Mouse (Mus musculus) heart, postnatal 0 days (tissue): ENCODE measurements around the gene Trpc5os. TPM values are rescaled to one million over a fixed set of nuclear protein-coding genes. Genes with fewer than 3 reads are reported as not detected.

Experiments
- ATAC-seq: fragments of 200-750 bp; cut with Nextera tagmentation; 2 replicates; pipeline ENCODE4 v1.8.0; 2017; ENCODE audit warnings: low read depth, moderate number of reproducible peaks, moderate library complexity; ENCODE audit not compliant: insufficient read depth
- DNase-seq: peaks from one replicate; pipeline ENCODE4 v3.0.0-alpha.2; 2016; ENCODE audit warnings: low spot score
- H3K27ac ChIP-seq: fragments of 300-500 bp; sonication (generic); 2 replicates; pipeline ENCODE4 v1.5.1; 2014; ENCODE audit warnings: low read depth, mild to moderate bottlenecking
- H3K27me3 ChIP-seq: fragments of 300-500 bp; sonication (generic); 2 replicates; pipeline ENCODE4 v1.6.1; 2014; ENCODE audit warnings: low read length, mixed read lengths; ENCODE audit not compliant: control insufficient read depth, insufficient read depth
- H3K36me3 ChIP-seq: fragments of 300-500 bp; sonication (generic); replicated peaks from 2 replicates; pipeline ENCODE4 v1.6.1; 2014; ENCODE audit warnings: low read length, mixed read lengths; ENCODE audit not compliant: control insufficient read depth, insufficient read depth
- H3K4me1 ChIP-seq: fragments of 300-500 bp; sonication (generic); 2 replicates; pipeline ENCODE4 v1.6.1; 2014; ENCODE audit warnings: antibody characterized with exemption; ENCODE audit not compliant: control insufficient read depth, insufficient read depth
- H3K4me2 ChIP-seq: fragments of 300-500 bp; sonication (generic); 2 replicates; pipeline ENCODE4 v1.6.1; 2014; ENCODE audit warnings: low read depth, mild to moderate bottlenecking, low read length, moderate library complexity
- H3K4me3 ChIP-seq: fragments of 300-500 bp; sonication (generic); 2 replicates; pipeline ENCODE4 v1.5.1; 2014; ENCODE audit warnings: low read depth, low read length
- H3K9ac ChIP-seq: fragments of 300-500 bp; sonication (generic); replicated peaks from 2 replicates; pipeline ENCODE4 v1.6.1; 2014; ENCODE audit warnings: low read depth, low read length, mixed read lengths
- H3K9me3 ChIP-seq: fragments of 300-500 bp; sonication (generic); replicated peaks from 2 replicates; pipeline ENCODE4 v1.6.1; 2016; ENCODE audit warnings: low read length; ENCODE audit not compliant: control insufficient read depth
- CTCF ChIP-seq: IDR thresholded peaks from 2 replicates; pipeline ENCODE4 v1.5.1; 2016; ENCODE audit warnings: antibody characterized with exemption, control low read depth, low read depth
- EP300 ChIP-seq: IDR thresholded peaks from 2 replicates; pipeline ENCODE4 v1.6.1; 2016; ENCODE audit warnings: antibody characterized with exemption, low read depth
- WGBS: fragments of 180-500 bp; shearing (Covaris S2); extraction: QIAGEN DNeasy Blood & Tissue Kit; methylation state at CpG from one replicate; pipeline ENCODE4 v1.1.7; 2014; 5-methylcytosine and 5-hydroxymethylcytosine counted together
- polyA plus RNA-seq: library from polyadenylated mRNA; unstranded; fragments of >200 nt; fragmentation: Nextera tagmentation; extraction: Ambion mirVana; gene quantifications from 2 replicates; pipeline ENCODE4 v1.2.1, GENCODE M21; 2015
- total RNA-seq: library from RNA; depleted of rRNA; stranded (reverse); fragments of >200 nt; gene quantifications from 2 replicates; pipeline ENCODE4 v1.2.3, GENCODE M21; 2014; ENCODE audit warnings: low replicate concordance; rRNA removed

Gene Trpc5os
- total and polyA plus RNA-seq, 2 experiments from 2014 or later, result 0.03 TPM; not detected in 1

DNA sequence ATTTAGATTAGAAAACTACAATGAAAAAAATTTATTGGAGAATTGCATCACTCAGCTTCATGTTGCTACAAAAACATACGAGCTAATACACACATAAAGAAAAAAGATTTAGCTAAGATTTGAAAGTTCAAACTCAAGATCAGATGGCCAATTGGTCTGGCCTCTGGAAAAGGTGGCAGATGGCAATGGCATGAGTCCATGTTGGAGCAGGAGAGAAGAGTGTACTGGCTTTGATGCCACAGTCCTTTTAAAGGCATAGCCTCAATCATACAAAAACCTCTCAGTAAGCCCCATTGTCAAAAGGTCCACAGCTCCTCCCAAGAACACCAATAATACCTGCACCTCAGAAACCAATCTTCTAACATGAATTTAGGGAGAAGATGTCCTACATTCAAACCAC lies 35.0 kb downstream of the Trpc5os start:
- 68% methylated on average over 1 of the region's 1 CpGs for WGBS
- Histone ChIP-seq H3K36me3 (no peaks in the 10 kb centered on the region), H3K4me2 (no peak overlapping the region), H3K9me3 (no peaks in the 10 kb centered on the region), H3K4me3 (no peak overlapping the region), H3K27me3 (no peaks in the 10 kb centered on the region), H3K9ac (no peak overlapping the region), H3K4me1 (no peaks in the 10 kb centered on the region), H3K27ac (no peak overlapping the region)
- no peak for TF ChIP-seq CTCF
- no peak for TF ChIP-seq EP300
- ATAC-seq (no peak), DNase-seq (no peak)

- Histone ChIP-seq H3K36me3 (no peaks in the 10 kb centered on the region), H3K9me3 (no peaks in the 10 kb centered on the region), H3K27ac (no peak overlapping the region), H3K4me1 (no peaks in the 10 kb centered on the region), H3K4me2 (no peak overlapping the region), H3K4me3 (no peak overlapping the region), H3K9ac (no peak overlapping the region), H3K27me3 (no peaks in the 10 kb centered on the region)
- no peak for TF ChIP-seq EP300
- no peak for TF ChIP-seq CTCF
- 73% methylated on average over 5 of the region's 5 CpGs for WGBS
- ATAC-seq, result no peak
- no peak for DNase-seq
Measured at GRCm38 (mm10) chrX:144523239-144523638, 66.9 kb downstream of the Trpc5os start.

DNA sequence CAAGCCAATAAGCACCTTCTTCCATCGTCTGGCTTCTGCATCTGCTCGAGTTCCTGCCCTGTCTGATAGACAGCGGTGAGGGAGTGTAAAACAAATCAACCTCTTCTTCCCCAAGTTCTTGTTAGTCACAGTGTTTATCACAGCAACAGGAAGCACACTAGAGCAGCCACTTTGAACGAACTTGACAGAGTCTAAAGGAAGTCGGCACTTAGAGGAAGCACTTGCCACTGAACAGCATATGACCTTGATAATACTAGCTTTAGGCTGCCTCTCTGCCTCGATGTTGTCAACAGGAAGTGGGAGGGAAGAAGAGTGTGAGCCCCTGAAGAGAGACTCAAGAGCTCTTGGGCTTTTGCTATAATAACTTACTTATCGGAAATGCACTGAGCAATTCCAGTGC lies 69.7 kb downstream of the Trpc5os start:
- TF ChIP-seq CTCF, result no peak
- no peak for TF ChIP-seq EP300
- peak overlapping the region; percentile 30; the same call in 1 of the 2 replicates for H3K27ac ChIP-seq
- no peak overlapping the region for H3K9ac ChIP-seq
- ATAC-seq (no peak), DNase-seq (no peak)
- H3K4me1 ChIP-seq, result no peaks in the 10 kb centered on the region
- WGBS, result 36% methylated on average over 7 of the region's 7 CpGs
- H3K9me3 ChIP-seq, result no peaks in the 10 kb centered on the region
- no peak overlapping the region for H3K4me3 ChIP-seq
- no peaks in the 10 kb centered on the region for H3K36me3 ChIP-seq
- H3K27me3 ChIP-seq, result no peaks in the 10 kb centered on the region
- no peak overlapping the region for H3K4me2 ChIP-seq

Other genes with a start within 250 kb of the Trpc5os start
- 3.7 and 8.4 TPM in 2 replicates for gene Alg13, start 138.8 kb upstream of the Trpc5os start, total RNA-seq
- 7.0 and 7.8 TPM in 2 replicates for gene Alg13, start 138.8 kb upstream of the Trpc5os start, polyA plus RNA-seq
- gene Trpc5, start 231.6 kb downstream of the Trpc5os start, total RNA-seq, result 0.11 TPM in 1 of 2 replicates, not detected in the other
- not detected in 2 replicates for gene Trpc5, start 231.6 kb downstream of the Trpc5os start, polyA plus RNA-seq
- gene Rtl4, start 232.3 kb downstream of the Trpc5os start, total RNA-seq, result 0.15 TPM in 1 of 2 replicates, not detected in the other
- 0.04 TPM in 2 replicates for gene Rtl4, start 232.3 kb downstream of the Trpc5os start, polyA plus RNA-seq